Mouse (Mus musculus) kidney, postnatal 4 days (tissue): ENCODE data around the gene Tbcel.

Experiments used
- DNase-seq, 2 experiments: peaks; one replicate each; pipeline ENCODE4 v3.0.0; 2021; ENCODE audit warnings: mixed read lengths in 2 of 2

Tbcel gene

DNA sequence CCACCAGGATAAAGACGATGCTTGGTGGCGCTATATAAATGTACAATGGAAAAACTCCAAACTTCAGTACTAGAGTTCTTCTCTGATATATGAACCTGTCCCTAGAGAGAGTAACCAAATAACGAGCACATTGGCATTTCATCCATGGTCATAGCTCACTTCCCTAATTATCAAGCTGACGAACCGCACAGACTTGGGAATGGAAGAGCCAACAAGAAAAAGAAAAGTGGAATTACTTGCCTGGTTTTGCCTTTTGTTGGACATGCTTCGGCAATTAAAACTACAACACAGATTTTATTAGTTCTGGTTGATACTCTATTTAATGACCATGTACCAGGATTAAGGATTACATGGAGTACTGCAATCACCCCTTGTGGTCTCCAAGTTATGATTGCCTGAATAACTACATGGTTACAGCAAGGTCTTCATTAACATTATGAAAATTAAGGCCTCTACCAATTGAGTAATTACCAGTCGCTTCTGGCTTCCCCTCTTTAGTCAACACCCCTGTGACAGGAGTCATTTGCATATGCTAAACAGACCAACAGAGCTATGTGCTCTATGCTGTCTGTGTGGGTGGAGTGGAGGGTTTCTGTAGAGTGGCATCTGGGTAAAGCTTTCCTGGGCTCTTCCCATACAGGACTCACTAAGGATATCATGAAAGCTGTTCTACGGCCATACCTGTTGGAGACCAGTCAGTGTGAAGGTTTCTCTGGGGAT is 124.8 kb downstream of the Tbcel start:
- no peak for DNase-seq

GRCm38 (mm10) chr9:42382063-42382462 is 125.5 kb downstream of the Tbcel start:
- no peak for DNase-seq

GRCm38 (mm10) chr9:42378071-42378470 is 129.5 kb downstream of the Tbcel start:
- DNase-seq = no peak

DNA sequence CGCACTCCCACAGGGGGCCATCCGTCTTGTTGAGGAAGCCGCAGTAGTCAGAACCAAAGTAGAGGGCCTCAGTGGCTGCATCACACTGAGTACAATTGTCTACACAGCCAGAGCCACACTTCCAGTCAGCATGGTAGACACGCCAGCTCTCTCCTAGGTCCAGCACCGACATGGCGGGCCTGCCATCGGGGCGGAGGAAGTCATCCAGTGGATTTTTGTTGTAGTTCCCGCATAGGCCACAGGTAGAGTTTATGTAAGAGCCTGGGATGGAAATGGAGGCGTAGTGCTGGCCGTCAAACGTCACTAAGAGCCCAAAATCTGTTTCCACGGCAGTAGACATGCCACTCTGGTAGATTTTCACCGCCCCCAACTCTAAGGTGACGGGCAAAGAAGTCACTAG is 130.0 kb downstream of the Tbcel start:
- no peak for DNase-seq

DNA sequence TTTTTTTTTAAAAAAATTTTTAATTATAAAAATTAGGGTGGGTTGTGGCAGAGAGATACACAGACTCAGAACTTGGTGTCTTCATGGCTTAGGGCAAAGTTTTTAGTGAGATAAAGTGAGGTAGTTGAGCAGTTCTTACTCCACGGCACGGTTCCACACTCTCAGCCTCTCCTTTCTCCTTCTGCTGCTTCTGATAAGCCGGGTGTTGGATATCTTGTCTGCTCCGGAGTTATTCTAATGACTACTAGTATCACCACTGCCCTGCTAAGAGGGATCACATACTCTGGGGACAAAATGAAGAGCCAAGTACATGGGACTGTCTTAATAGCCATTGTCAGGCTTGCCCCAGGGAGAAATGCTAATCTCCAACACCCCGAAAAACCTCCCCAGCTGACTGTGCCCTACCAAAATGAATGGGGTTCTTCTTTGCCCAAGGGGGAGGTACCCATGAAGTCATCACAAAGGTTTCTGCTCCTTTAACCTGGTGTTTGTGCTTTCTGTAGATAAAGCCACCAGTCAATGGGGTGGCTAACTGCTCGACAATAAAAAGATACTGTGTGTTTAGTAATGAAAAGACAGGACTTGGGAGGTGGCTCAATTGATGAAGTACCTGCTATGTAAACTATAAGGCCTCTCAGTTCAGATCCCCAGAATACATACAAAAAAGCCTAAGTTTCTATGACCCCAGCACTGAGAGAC is 135.8 kb downstream of the Tbcel start:
- DNase-seq = no peak
